Mouse (Mus musculus) liver, embryonic 14.5 days (tissue): ENCODE measurements around the gene Uox.

Experiments used
- CTCF ChIP-seq: IDR thresholded peaks from 2 replicates; pipeline ENCODE4 v1.5.1; 2016; ENCODE audit warnings: antibody characterized with exemption, low read depth, control low read depth
- EP300 ChIP-seq: IDR thresholded peaks from 2 replicates; pipeline ENCODE4 v1.6.1; 2016; ENCODE audit warnings: antibody characterized with exemption, low read depth

GRCm38 (mm10) chr3:146569594-146569993 is 632 bp upstream of the Uox start:
- no peak for TF ChIP-seq CTCF
- TF ChIP-seq EP300 = no peak
